Mouse (Mus musculus) lung, embryonic 14.5 days (tissue): Measurements from ENCODE around the gene Ap1s3. TPM values are rescaled to one million over a fixed set of nuclear protein-coding genes. Genes with fewer than 3 reads are reported as not detected.

Experiments used
- ATAC-seq: fragments of 200-750 bp; cut with Nextera tagmentation; 2 replicates; pipeline ENCODE4 v1.8.0; 2017; ENCODE audit warnings: mild to moderate bottlenecking, moderate TSS enrichment, moderate library complexity; ENCODE audit not compliant: insufficient read depth
- DNase-seq: peaks from one replicate; pipeline ENCODE4 v3.0.0-alpha.2; 2015
- H3K27ac ChIP-seq: fragments of 300-500 bp; sonication (generic); 2 replicates; pipeline ENCODE4 v1.5.1; 2014; ENCODE audit warnings: low read depth, mild to moderate bottlenecking, moderate library complexity
- H3K27me3 ChIP-seq: fragments of 300-500 bp; sonication (generic); 2 replicates; pipeline ENCODE4 v1.6.1; 2014; ENCODE audit warnings: low read length, control low read depth; ENCODE audit not compliant: insufficient read depth
- H3K36me3 ChIP-seq: fragments of 300-500 bp; sonication (generic); 2 replicates; pipeline ENCODE4 v1.6.1; 2014; ENCODE audit warnings: control low read depth; ENCODE audit not compliant: insufficient read depth
- H3K4me1 ChIP-seq: fragments of 300-500 bp; sonication (generic); 2 replicates; pipeline ENCODE4 v1.6.1; 2014; ENCODE audit warnings: antibody characterized with exemption, control low read depth; ENCODE audit not compliant: insufficient read depth
- H3K4me2 ChIP-seq: fragments of 300-500 bp; sonication (generic); 2 replicates; pipeline ENCODE4 v1.6.1; 2014; ENCODE audit warnings: mild to moderate bottlenecking
- H3K4me3 ChIP-seq: fragments of 300-500 bp; sonication (generic); 2 replicates; pipeline ENCODE4 v1.5.1; 2014; ENCODE audit warnings: low read depth, low read length
- H3K9ac ChIP-seq: fragments of 300-500 bp; sonication (generic); 2 replicates; pipeline ENCODE4 v1.6.1; 2014
- H3K9me3 ChIP-seq: fragments of 300-500 bp; sonication (generic); 2 replicates; pipeline ENCODE4 v1.6.1; 2016; ENCODE audit warnings: low read depth, low read length, control low read depth
- CTCF ChIP-seq: IDR thresholded peaks from 2 replicates; pipeline ENCODE4 v1.5.1; 2016; ENCODE audit warnings: antibody characterized with exemption, low read depth
- WGBS: fragments of 180-500 bp; shearing (Covaris S2); extraction: QIAGEN DNeasy Blood & Tissue Kit; methylation state at CpG from one replicate; pipeline ENCODE4 v1.1.7; 2014; 5-methylcytosine and 5-hydroxymethylcytosine counted together
- polyA plus RNA-seq: library from polyadenylated mRNA; unstranded; fragments of >200 nt; fragmentation: Nextera tagmentation; extraction: Ambion mirVana; gene quantifications from 2 replicates; pipeline ENCODE4 v1.2.1, GENCODE M21; 2014

The Ap1s3 gene
- polyA plus RNA-seq, 1 experiment from 2014 or later, result 0.51 TPM

DNA sequence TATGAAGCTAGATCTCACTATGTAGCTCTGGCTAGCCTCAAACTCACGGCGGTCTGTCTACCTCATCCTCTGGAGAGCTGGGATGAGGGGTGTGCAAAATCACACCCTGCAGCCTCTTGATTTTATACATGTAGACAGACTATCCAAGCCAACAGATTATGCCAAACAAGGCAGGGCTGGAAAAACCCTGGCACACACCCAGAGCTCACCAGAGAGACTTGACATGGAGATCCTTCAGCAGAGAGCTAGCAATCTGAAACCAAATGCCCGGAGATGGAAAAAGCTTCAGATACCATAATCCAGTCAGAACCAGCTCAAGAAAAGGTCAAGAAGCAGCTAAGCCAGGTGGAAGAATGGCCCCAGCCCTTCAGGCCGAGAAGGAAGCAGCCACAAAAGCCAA is 6.9 kb downstream of the Ap1s3 start:
- Histone ChIP-seq H3K9ac (no peak overlapping the region), H3K4me3 (no peak overlapping the region), H3K27me3 (no peaks in the 10 kb centered on the region), H3K4me1 (no peaks in the 10 kb centered on the region), H3K9me3 (no peaks in the 10 kb centered on the region), H3K36me3 (no peaks in the 10 kb centered on the region), H3K27ac (no peak overlapping the region), H3K4me2 (no peak overlapping the region)
- ATAC-seq (no peak), DNase-seq (no peak)
- TF ChIP-seq CTCF, result no peak
- 71% methylated on average over 4 of the region's 4 CpGs for WGBS

GRCm38 (mm10) chr1:79659598-79659997 is 12.2 kb downstream of the Ap1s3 start:
- Histone ChIP-seq H3K27ac (no peak overlapping the region), H3K4me1 (no peaks in the 10 kb centered on the region), H3K4me2 (no peak overlapping the region), H3K36me3 (no peaks in the 10 kb centered on the region), H3K9me3 (no peaks in the 10 kb centered on the region), H3K9ac (no peak overlapping the region), H3K27me3 (no peaks in the 10 kb centered on the region), H3K4me3 (no peak overlapping the region)
- WGBS, result 74% methylated on average over 7 of the region's 7 CpGs
- DNase-seq (no peak), ATAC-seq (no peak)
- TF ChIP-seq CTCF, result no peak

DNA sequence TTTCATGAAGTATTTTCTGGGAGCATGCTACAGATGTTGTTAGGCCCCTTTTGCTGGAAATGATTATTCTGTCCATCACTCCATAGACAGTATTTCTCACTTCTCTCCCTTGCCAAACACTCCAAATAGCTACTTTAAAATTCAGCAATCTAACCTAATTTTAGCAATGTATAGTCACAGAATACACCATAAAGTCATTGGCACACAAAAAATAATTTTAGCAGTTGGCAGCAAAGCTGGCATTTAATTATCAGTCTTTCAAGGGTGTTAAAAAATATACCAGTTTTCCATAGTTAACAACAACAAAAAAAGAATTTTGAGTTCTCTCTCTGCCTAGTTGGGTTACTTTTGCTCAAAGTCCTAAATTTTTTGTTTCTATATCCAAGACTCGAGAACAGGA is 14.4 kb downstream of the Ap1s3 start:
- 49% methylated on average over 1 of the region's 1 CpGs for WGBS
- Histone ChIP-seq H3K4me2 (no peak overlapping the region), H3K27me3 (no peaks in the 10 kb centered on the region), H3K27ac (no peak overlapping the region), H3K4me1 (no peaks in the 10 kb centered on the region), H3K36me3 (no peaks in the 10 kb centered on the region), H3K4me3 (no peak overlapping the region), H3K9ac (no peak overlapping the region), H3K9me3 (no peaks in the 10 kb centered on the region)
- DNase-seq, result no peak
- TF ChIP-seq CTCF, result no peak
- no peak for ATAC-seq

DNA sequence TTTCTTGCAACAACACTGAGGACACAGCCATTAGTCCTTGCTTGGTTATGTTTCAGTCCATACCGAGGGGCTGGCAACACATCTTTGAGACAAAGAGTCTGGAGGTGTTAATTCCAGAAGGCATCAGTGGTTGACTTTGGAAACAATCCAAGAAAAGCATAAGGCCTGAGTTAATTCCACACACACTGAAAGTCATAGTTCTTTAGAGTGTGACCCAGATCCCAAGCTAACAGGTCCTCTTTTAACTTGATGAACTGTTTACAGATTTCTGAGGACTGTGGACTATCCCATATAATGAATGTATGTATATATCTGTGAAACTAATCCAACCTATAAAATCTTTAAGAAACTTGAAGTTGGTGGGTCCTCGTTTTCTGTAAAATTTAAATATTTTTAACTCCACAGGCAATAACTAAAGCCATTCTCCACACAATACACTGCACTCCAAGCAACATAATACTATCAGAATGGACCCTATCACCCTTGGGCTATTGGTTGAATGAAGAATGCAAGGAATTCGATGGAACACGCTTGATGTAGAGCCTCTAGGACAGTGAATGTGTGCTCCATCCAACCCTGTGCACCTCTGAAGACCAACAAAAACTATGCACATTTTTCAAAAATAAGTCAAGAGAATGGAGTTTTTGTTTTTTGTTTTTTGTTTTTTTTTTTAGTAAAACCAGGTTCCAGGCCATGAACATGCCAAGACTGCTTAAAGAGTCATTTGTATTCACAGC is 15.8 kb downstream of the Ap1s3 start:
- no peak for ATAC-seq

GRCm38 (mm10) chr1:79654948-79655347 is 16.8 kb downstream of the Ap1s3 start:
- no peaks in the 10 kb centered on the region for H3K27me3 ChIP-seq
- H3K4me3 ChIP-seq, result no peak overlapping the region
- H3K4me1 ChIP-seq, result no peaks in the 10 kb centered on the region
- 74% methylated on average over 2 of the region's 2 CpGs for WGBS
- DNase-seq (no peak), ATAC-seq (no peak)
- no peaks in the 10 kb centered on the region for H3K36me3 ChIP-seq
- no peaks in the 10 kb centered on the region for H3K9me3 ChIP-seq
- no peak overlapping the region for H3K9ac ChIP-seq
- H3K4me2 ChIP-seq, result no peak overlapping the region
- no peak overlapping the region for H3K27ac ChIP-seq
- TF ChIP-seq CTCF, result no peak

More for the DNA sequence above, 15.8 kb downstream of the Ap1s3 start:
- no peak overlapping the region for H3K9ac ChIP-seq
- H3K27me3 ChIP-seq, result no peaks in the 10 kb centered on the region
- no peak for TF ChIP-seq CTCF
- H3K9me3 ChIP-seq, result no peaks in the 10 kb centered on the region
- no peaks in the 10 kb centered on the region for H3K4me1 ChIP-seq
- no peak overlapping the region for H3K4me2 ChIP-seq
- DNase-seq, result peak; percentile 40
- WGBS, result 52% methylated on average over 4 of the region's 4 CpGs
- no peak overlapping the region for H3K4me3 ChIP-seq
- no peaks in the 10 kb centered on the region for H3K36me3 ChIP-seq
- no peak overlapping the region for H3K27ac ChIP-seq

- ATAC-seq, result no peak
- WGBS, result 76% methylated on average over 6 of the region's 6 CpGs
- Histone ChIP-seq H3K4me1 (no peaks in the 10 kb centered on the region), H3K4me2 (no peak overlapping the region), H3K4me3 (no peak overlapping the region), H3K9ac (no peak overlapping the region), H3K27me3 (no peaks in the 10 kb centered on the region), H3K36me3 (no peaks in the 10 kb centered on the region), H3K9me3 (no peaks in the 10 kb centered on the region), H3K27ac (no peak overlapping the region)
- no peak for TF ChIP-seq CTCF
- DNase-seq, result no peak
These were observed 28.2 kb downstream of the Ap1s3 start for GRCm38 (mm10) chr1:79643411-79644110.

DNA sequence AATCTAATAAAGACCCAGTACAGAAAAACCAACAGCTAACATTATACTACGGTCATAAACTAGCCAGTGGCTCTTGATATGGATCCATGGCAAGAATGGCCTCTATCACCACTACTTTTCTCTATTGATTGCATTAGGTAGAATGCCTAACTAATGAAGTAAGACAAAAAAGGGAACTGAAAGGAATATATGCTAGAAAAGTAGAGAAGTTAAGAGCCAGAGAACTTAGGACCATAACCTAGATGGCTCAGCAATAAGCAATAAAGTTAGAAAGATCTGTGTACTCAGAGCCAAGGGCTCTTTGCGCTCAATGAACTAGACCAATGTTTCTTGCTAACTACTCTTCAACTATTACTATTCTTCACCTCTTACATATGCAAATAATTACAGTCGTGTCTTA is 29.1 kb downstream of the Ap1s3 start:
- H3K4me2 ChIP-seq, result no peak overlapping the region
- no peaks in the 10 kb centered on the region for H3K4me1 ChIP-seq
- TF ChIP-seq CTCF, result no peak
- WGBS, result 87% methylated on average over 3 of the region's 3 CpGs
- H3K4me3 ChIP-seq, result no peak overlapping the region
- H3K9ac ChIP-seq, result no peak overlapping the region
- DNase-seq (no peak), ATAC-seq (no peak)
- no peaks in the 10 kb centered on the region for H3K9me3 ChIP-seq
- no peaks in the 10 kb centered on the region for H3K27me3 ChIP-seq
- no peak overlapping the region for H3K27ac ChIP-seq
- no peaks in the 10 kb centered on the region for H3K36me3 ChIP-seq
